8 mouse cellular contexts compared by ENCODE assay signal in genomic region chr15:99028874-99029458, GRCm38 (mm10). TPM values are rescaled to one million over a fixed set of nuclear protein-coding genes. Genes with fewer than 3 reads are reported as not detected.
A peak's percentile ranks its signal among the peaks of the same experiment; 100 is the strongest.
DNase-seq lines count a peak whose midpoint lies in the region; ATAC-seq and TF ChIP-seq lines count a peak whose summit lies in the region.

No protein-coding gene starts in this region.

- ATAC-seq in heart, postnatal 0 days (ENCODE audit: insufficient read depth, low read depth) = no peak
- no peak for ATAC-seq in monocyte, adult 5-6 weeks (replicated peaks; ENCODE audit: insufficient number of reproducible peaks, low FRiP score, low TSS enrichment, poor library complexity, severe bottlenecking)

- peaks cover 44% of the 10 kb centered on the region for H3K4me1 ChIP-seq in heart, embryonic 10.5 days
- peaks cover 29% of the 10 kb centered on the region; the same call in 1 of the 2 replicates for H3K4me1 ChIP-seq in heart, postnatal 0 days (ENCODE audit: control insufficient read depth, insufficient read depth)
- peaks cover 45% of the 10 kb centered on the region for H3K4me1 ChIP-seq in megakaryocyte, embryonic 14.5 days

- no peak for TF ChIP-seq CTCF in heart, postnatal 0 days (IDR thresholded peaks at IDR 0.05; ENCODE audit: low read depth)

- 2% methylated on average over 8 of the region's 10 CpGs for WGBS in heart, embryonic 10.5 days
- 5% methylated on average over 10 of the region's 10 CpGs for WGBS in heart, postnatal 0 days

- peak overlapping the region; percentile 80 for H3K9ac ChIP-seq in heart, postnatal 0 days (replicated peaks; ENCODE audit: low read depth, low read length)

- peak overlapping the region; percentile 96 for H3K27ac ChIP-seq in heart, embryonic 10.5 days
- H3K27ac ChIP-seq in heart, postnatal 0 days (ENCODE audit: low read depth) = peak overlapping the region; percentile 96

- no peak for TF ChIP-seq EP300 in heart, postnatal 0 days (IDR thresholded peaks at IDR 0.05; ENCODE audit: low read depth)

- peak overlapping the region; percentile 80 for H3K4me2 ChIP-seq in heart, postnatal 0 days (ENCODE audit: low read depth, low read length)

- H3K36me3 ChIP-seq in heart, embryonic 10.5 days = peaks cover 3% of the 10 kb centered on the region; the same call in 1 of the 2 replicates
- no peaks in the 10 kb centered on the region for H3K36me3 ChIP-seq in heart, postnatal 0 days (replicated peaks; ENCODE audit: control insufficient read depth, insufficient read depth, low read length)
- peaks cover 16% of the 10 kb centered on the region for H3K36me3 ChIP-seq in megakaryocyte, embryonic 14.5 days (replicated peaks; ENCODE audit: low read length)

- no peaks in the 10 kb centered on the region for H3K9me3 ChIP-seq in heart, embryonic 10.5 days
- H3K9me3 ChIP-seq in heart, postnatal 0 days (replicated peaks; ENCODE audit: control insufficient read depth, low read length) = no peaks in the 10 kb centered on the region
- no peaks in the 10 kb centered on the region for H3K9me3 ChIP-seq in megakaryocyte, embryonic 14.5 days

- peak overlapping the region; percentile 83 for H3K4me3 ChIP-seq in heart, embryonic 10.5 days
- H3K4me3 ChIP-seq in heart, postnatal 0 days (ENCODE audit: low read depth, low read length) = peak overlapping the region; percentile 78
- peak overlapping the region; percentile 96 for H3K4me3 ChIP-seq in megakaryocyte, embryonic 14.5 days (replicated peaks)

- intact Hi-C loops in heart, postnatal 14 days (cut with DNase I) = no loop called here

- no peak for DNase-seq in heart, embryonic 10.5 days (ENCODE audit: low spot score)
- no peak for DNase-seq in heart, postnatal 14 days
- peak; percentile 49 for DNase-seq in MN1 (ENCODE audit: low spot score)
- no peak for DNase-seq in heart, postnatal 0 days (ENCODE audit: low spot score)
- DNase-seq in spleen, adult 18-20 months = no peak
- no peak for DNase-seq in layer of hippocampus, adult 18-20 months (ENCODE audit: low spot score in 2 of 2)

- H3K27me3 ChIP-seq in heart, embryonic 10.5 days (ENCODE audit: insufficient read depth, poor library complexity, severe bottlenecking) = no peaks in the 10 kb centered on the region
- H3K27me3 ChIP-seq in heart, postnatal 0 days (ENCODE audit: control insufficient read depth, insufficient read depth, low read length) = no peaks in the 10 kb centered on the region
- no peaks in the 10 kb centered on the region for H3K27me3 ChIP-seq in megakaryocyte, embryonic 14.5 days (replicated peaks)

RNA-seq across cellular contexts. Expression of gene Tuba1c, which starts 0.7 kb away (rescaled TPM):
- polyA plus RNA-seq in heart, embryonic 10.5 days (2016; fragmentation: Nextera tagmentation; extraction: Ambion mirVana) = 172 and 183 TPM in 2 replicates
- 10 to 100 TPM; 42.2 to 57.4 TPM for total RNA-seq in heart, postnatal 14 days (2021)
- 309 and 399 TPM in 2 replicates for total RNA-seq in heart, postnatal 0 days (2014; rRNA removed; ENCODE audit: low replicate concordance)
- polyA plus RNA-seq in heart, postnatal 0 days (2015; fragmentation: Nextera tagmentation; extraction: Ambion mirVana) = 73.8 and 97.1 TPM in 2 replicates
- 62.0 and 103 TPM in 2 replicates for polyA plus RNA-seq in megakaryocyte, embryonic 14.5 days (2012; ENCODE audit: insufficient read depth, low replicate concordance)
- 104 to 150 TPM (median 116 TPM) in 3 replicates for total RNA-seq in monocyte, adult 5-6 weeks (2017)
- 10 to 100 TPM; 48.9 to 55.6 TPM for total RNA-seq in layer of hippocampus, adult 18-20 months (2021)

RNA-seq across cellular contexts. Expression of gene Prph, which starts 26.0 kb away (rescaled TPM):
- polyA plus RNA-seq in heart, embryonic 10.5 days (2016; fragmentation: Nextera tagmentation; extraction: Ambion mirVana) = 0.36 and 1.1 TPM in 2 replicates
- total RNA-seq in heart, postnatal 14 days (2021) = under 1 TPM; 0.44 to 0.86 TPM
- 2.0 TPM in 1 of 2 replicates, not detected in the other for total RNA-seq in heart, postnatal 0 days (2014; rRNA removed; ENCODE audit: low replicate concordance)
- 0.07 and 0.84 TPM in 2 replicates for polyA plus RNA-seq in heart, postnatal 0 days (2015; fragmentation: Nextera tagmentation; extraction: Ambion mirVana)
- not detected in 2 replicates for polyA plus RNA-seq in megakaryocyte, embryonic 14.5 days (2012; ENCODE audit: insufficient read depth, low replicate concordance)
- total RNA-seq in monocyte, adult 5-6 weeks (2017) = 1.1 TPM in 1 of 3 replicates, not detected in the others
- total RNA-seq in layer of hippocampus, adult 18-20 months (2021) = 1 to 10 TPM in 1 of 2 experiments, under 1 TPM in 1; 0.61 to 1.1 TPM

RNA-seq across cellular contexts. Expression of gene Troap, which starts 45.4 kb away (rescaled TPM):
- polyA plus RNA-seq in heart, embryonic 10.5 days (2016; fragmentation: Nextera tagmentation; extraction: Ambion mirVana) = 35.7 TPM in 2 replicates
- 1 to 10 TPM; 2.1 to 2.2 TPM for total RNA-seq in heart, postnatal 14 days (2021)
- 16.2 and 19.1 TPM in 2 replicates for total RNA-seq in heart, postnatal 0 days (2014; rRNA removed; ENCODE audit: low replicate concordance)
- 7.0 and 8.1 TPM in 2 replicates for polyA plus RNA-seq in heart, postnatal 0 days (2015; fragmentation: Nextera tagmentation; extraction: Ambion mirVana)
- 27.8 and 75.4 TPM in 2 replicates for polyA plus RNA-seq in megakaryocyte, embryonic 14.5 days (2012; ENCODE audit: insufficient read depth, low replicate concordance)
- total RNA-seq in monocyte, adult 5-6 weeks (2017) = 2.3 to 3.6 TPM in 2 of 3 replicates, not detected in the other
- under 1 TPM in 1 of 2 experiments, not detected in 1; 0.72 TPM for total RNA-seq in layer of hippocampus, adult 18-20 months (2021)

RNA-seq across cellular contexts. Expression of gene C1ql4, which starts 58.7 kb away (rescaled TPM):
- polyA plus RNA-seq in heart, embryonic 10.5 days (2016; fragmentation: Nextera tagmentation; extraction: Ambion mirVana) = 0.12 and 0.20 TPM in 2 replicates
- total RNA-seq in heart, postnatal 14 days (2021) = not detected
- total RNA-seq in heart, postnatal 0 days (2014; rRNA removed; ENCODE audit: low replicate concordance) = not detected in 2 replicates
- polyA plus RNA-seq in heart, postnatal 0 days (2015; fragmentation: Nextera tagmentation; extraction: Ambion mirVana) = 0.20 TPM in 1 of 2 replicates, not detected in the other
- not detected in 2 replicates for polyA plus RNA-seq in megakaryocyte, embryonic 14.5 days (2012; ENCODE audit: insufficient read depth, low replicate concordance)
- not detected in 3 replicates for total RNA-seq in monocyte, adult 5-6 weeks (2017)
- not detected for total RNA-seq in layer of hippocampus, adult 18-20 months (2021)
